Mouse (Mus musculus) kidney, adult 10 weeks (tissue): Measurements from ENCODE around the gene Ccdc58. TPM values are rescaled to one million over a fixed set of nuclear protein-coding genes. Genes with fewer than 3 reads are reported as not detected.

Experiments
- polyA plus RNA-seq: library from polyadenylated mRNA; stranded (reverse); fragments of 350-450 nt; fragmentation: Illumina TruSeq; extraction: RNeasy Lipid Tissue Mini Kit (QIAGEN cat#74804); gene quantifications from one replicate; pipeline ENCODE4 v1.2.3, GENCODE M21; 2014; ENCODE audit warnings: low read depth, low replicate concordance

The Ccdc58 gene
- polyA plus RNA-seq, result 186 TPM

DNA sequence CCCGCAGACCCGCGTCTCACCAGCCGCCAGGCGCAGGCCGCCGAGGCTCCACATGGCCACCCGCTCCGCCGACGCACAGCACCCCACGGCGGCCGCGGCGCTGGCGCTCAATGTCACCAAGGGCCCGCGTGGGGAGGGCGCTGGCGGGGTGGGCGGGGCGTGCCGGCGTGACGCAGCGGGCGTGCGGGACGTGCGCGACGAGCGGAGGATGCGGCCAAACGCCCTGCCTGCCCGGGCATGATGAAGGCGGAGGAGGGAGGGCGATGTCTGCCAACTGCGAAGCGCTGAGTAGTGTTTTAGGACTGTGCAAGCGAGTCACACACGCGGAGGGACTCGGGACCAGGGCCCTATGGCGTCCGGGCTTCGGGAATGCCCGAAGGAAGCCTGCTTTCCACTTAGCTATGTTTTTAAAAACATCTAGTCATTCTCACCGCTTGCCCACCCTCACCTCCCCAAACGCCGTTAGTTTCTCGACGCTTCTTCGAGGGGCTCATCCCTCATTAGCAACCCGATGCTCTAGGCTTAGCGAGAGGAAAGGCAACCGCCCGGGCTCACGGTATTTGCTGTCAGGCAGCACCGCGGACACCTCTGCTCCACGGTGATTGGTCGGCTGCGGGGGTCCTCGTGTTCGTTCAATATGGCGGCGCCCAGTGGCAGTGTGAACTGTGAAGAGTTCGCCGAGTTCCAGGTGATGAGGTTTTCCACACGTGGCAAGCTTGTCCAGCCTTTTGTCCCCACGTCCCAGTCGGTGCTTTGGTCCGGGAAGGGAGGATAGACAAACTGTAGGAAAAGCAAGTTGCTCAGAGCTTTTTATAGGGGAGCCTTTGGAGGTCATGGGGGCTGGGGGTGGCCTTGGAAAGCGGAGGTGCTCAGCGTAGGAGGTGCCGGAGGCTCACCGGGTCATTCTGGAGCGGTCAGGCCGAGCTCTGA is at the start of gene Ccdc58, which contains the start of gene Fam162a:
Gene Ccdc58, plus strand, starts transcription at position 236 of the 930 bp plus-strand sequence.
Gene Fam162a, minus strand, starts transcription at position 145 of the 930 bp plus-strand sequence.

GRCm38 (mm10) chr16:36040640-36041624 is 30.6 kb upstream of the Ccdc58 start, which contains the start of gene Wdr5b:
Gene Wdr5b (plus strand): TSS chr16:36041190.

DNA sequence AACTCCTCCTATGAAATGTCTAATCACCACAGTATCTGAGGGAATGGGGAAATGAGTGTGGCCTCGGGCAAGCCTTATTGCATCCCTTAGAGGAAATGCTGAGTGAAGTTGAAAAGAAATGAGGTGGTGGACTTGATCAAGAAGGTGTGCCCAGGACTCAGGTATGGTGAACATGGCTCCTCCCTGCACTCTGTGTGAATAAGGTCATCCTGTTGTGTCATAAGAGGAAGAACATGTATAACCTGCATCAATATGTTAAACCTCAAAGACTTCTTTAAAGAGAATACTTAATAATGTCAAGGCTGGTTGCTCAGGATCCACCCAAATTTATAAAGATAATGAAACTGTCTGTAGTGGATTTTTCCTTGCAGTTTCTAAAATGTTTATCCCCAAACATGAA is 59.7 kb downstream of the Ccdc58 start, which contains the start of gene Csta1:
Gene Csta1, minus strand, starts transcription at position 101 of the 400 bp plus-strand sequence.

Other genes starting within 250 kb of the Ccdc58 start
- gene Parp14, start 200.1 kb upstream of the Ccdc58 start, polyA plus RNA-seq, result 11.1 TPM
- gene Parp9, start 133.2 kb upstream of the Ccdc58 start, polyA plus RNA-seq, result 22.2 TPM
- gene Dtx3l, start 132.5 kb upstream of the Ccdc58 start, polyA plus RNA-seq, result 10.8 TPM
- 72.4 TPM for gene Kpna1, start 92.9 kb upstream of the Ccdc58 start, polyA plus RNA-seq
- gene Wdr5b, start 30.5 kb upstream of the Ccdc58 start, polyA plus RNA-seq, result 8.0 TPM
- 120 TPM for gene Fam162a, start 91 bp upstream of the Ccdc58 start, polyA plus RNA-seq
- not detected for gene Csta1, start 59.6 kb downstream of the Ccdc58 start, polyA plus RNA-seq
- not detected for gene Stfa2l1, start 85.1 kb downstream of the Ccdc58 start, polyA plus RNA-seq
- not detected for gene Gm5483, start 112.5 kb downstream of the Ccdc58 start, polyA plus RNA-seq
- not detected for gene Gm5416, start 138.7 kb downstream of the Ccdc58 start, polyA plus RNA-seq
- gene 2010005H15Rik, start 149.8 kb downstream of the Ccdc58 start, polyA plus RNA-seq, result not detected
- not detected for gene Stfa1, start 205.3 kb downstream of the Ccdc58 start, polyA plus RNA-seq